Mouse (Mus musculus): ENCODE data around the gene Ptcd2.

- TF ChIP-seq CTCF (IDR thresholded peaks at IDR 0.05; ENCODE audit: extremely low read depth, insufficient read depth, low read length) (no peak), POLR2A (IDR thresholded peaks at IDR 0.05; ENCODE audit: extremely low read depth, insufficient read depth, low read length) (no peak)
Measured at GRCm38 (mm10) chr13:99374191-99374590, 29.7 kb upstream of the Ptcd2 start.
